Mouse (Mus musculus): Measurements from ENCODE around the gene Htr5a. TPM values are rescaled to one million over a fixed set of nuclear protein-coding genes. Genes with fewer than 3 reads are reported as not detected.

The Htr5a gene
- not detected in 2 replicates for polyA plus RNA-seq (2015; fragmentation: Nextera tagmentation; extraction: Ambion mirVana)

DNA sequence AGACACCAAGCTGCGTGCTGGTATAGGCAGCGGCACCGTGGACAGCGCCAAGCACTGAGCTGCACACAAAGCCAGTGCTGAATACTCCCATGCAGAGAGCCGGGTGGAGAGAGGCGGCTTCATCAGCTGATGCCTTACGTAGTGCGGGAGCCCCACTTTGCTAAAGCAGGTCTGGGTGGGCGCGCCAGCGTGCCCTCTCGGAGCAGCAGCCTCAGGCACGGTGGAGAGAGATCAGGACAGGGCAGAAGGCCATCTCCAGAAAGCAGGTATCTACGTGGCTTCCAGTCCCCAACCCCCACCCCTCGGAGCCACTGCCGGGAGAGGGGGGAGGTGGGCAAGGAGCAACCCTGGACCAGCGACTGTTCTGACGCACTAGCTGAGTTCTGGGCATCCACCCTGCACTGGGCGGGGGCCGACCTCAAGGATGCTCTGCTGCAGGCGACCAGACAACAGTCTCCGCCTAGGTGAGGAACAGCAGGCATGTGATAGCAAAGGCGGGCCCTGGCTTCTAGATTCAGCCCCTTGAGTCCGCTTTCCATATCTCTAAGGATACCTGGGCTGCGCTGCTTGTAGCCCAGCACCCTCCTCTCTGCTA, at the start of gene Htr5a:
Htr5a (plus strand) TSS at position 449 of the 595 bp plus-strand sequence.
- Histone ChIP-seq H3K4me3 (peak within 1 kb of the TSS; percentile 20; the same call in 1 of the 2 replicates), H3K4me2 (peak within 1 kb of the TSS; percentile 50), H3K9me3 (no peaks in the 10 kb centered on the region), H3K36me3 (no peaks in the 10 kb centered on the region), H3K27ac (no peak within 1 kb of the TSS), H3K27me3 (peaks cover 28% of the 10 kb centered on the region), H3K9ac (no peak within 1 kb of the TSS), H3K4me1 (0 out of 2 replicates have a peak, but pooled peaks cover 5% of the 10 kb centered on the region)
- WGBS: 5% methylated on average over 25 of the region's 25 CpGs
- peak; percentile 69; the same call in 1 of the 2 replicates for ATAC-seq (ENCODE audit: insufficient number of reproducible peaks, insufficient read depth, low FRiP score, low TSS enrichment, low read depth)

- H3K4me1 ChIP-seq: peaks cover 12% of the 10 kb centered on the region
- H3K9me3 ChIP-seq: no peaks in the 10 kb centered on the region
- peak overlapping the region; percentile 94 for H3K27ac ChIP-seq
- WGBS: 15% methylated on average over 8 of the region's 8 CpGs
- peaks cover 21% of the 10 kb centered on the region for H3K36me3 ChIP-seq
- no peaks in the 10 kb centered on the region for H3K27me3 ChIP-seq
- no peak for ATAC-seq (ENCODE audit: insufficient number of reproducible peaks, insufficient read depth, low FRiP score, low TSS enrichment, low read depth)
- H3K9ac ChIP-seq: peak overlapping the region; percentile 81
- H3K4me2 ChIP-seq: peak overlapping the region; percentile 61
- H3K4me3 ChIP-seq: peak overlapping the region; percentile 78
These were observed 49.8 kb upstream of the Htr5a start for GRCm38 (mm10) chr5:27792173-27792470.

DNA sequence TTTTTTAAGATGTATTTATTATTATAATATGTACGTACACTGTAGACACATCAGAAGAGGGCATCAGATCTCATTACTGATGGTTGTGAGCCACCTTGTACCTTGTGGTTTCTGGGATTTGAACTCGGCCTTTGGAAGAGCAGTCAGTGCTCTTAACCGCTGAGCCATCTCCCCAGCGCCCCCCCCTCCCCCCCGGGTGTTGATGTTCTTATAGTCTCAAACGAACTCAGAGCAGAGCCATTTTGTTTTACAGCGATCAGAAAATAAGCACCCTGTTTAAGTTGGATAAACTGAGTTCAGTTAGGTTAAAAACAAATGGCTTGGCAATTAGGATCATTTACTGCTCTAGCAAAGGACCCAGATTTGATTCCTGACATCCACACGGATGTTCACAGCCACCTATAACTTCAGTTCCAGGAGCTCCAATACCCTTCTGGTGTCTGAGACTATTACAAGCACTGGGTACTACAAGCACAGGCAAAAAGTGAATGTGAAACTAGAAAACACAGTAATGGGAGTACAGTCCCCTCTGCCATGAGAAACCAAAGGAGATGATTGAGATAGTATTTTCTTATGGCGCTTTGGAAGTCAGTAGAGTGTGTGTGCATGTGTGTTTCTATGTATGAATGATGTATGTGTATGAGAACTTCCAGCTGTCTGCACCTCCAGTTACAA, 49.3 kb upstream of the Htr5a start:
- H3K4me2 ChIP-seq: peak overlapping the region; percentile 61
- H3K4me3 ChIP-seq: peak overlapping the region; percentile 78
- H3K4me1 ChIP-seq: peaks cover 12% of the 10 kb centered on the region
- H3K27ac ChIP-seq: no peak overlapping the region
- WGBS: 45% methylated on average over 9 of the region's 9 CpGs
- ATAC-seq (ENCODE audit: insufficient number of reproducible peaks, insufficient read depth, low FRiP score, low TSS enrichment, low read depth): no peak
- no peak overlapping the region for H3K9ac ChIP-seq
- H3K36me3 ChIP-seq: peaks cover 15% of the 10 kb centered on the region
- H3K27me3 ChIP-seq: no peaks in the 10 kb centered on the region
- H3K9me3 ChIP-seq: no peaks in the 10 kb centered on the region

DNA sequence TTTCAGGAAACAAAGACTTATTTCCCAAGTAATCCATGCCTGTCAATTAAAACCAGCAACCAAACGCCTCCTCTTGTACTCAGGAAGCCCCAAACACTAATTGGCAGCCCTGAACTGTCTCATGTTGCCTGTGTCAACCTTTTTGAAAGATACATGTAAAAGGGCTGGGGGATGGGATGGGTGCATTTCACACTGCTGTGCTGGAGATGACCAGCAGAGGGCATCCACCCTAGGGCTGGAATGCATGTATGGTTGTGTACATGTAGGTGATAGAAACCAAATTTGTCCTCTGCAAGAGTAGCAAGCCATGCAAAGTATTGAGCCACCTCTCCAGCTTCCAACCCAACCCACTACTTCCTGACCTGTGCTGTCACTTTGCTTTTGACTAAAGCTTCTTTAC, 48.0 kb upstream of the Htr5a start:
- no peak for ATAC-seq (ENCODE audit: insufficient number of reproducible peaks, insufficient read depth, low FRiP score, low TSS enrichment, low read depth)
- no peak overlapping the region for H3K4me3 ChIP-seq

GRCm38 (mm10) chr5:27814282-27814681, 27.7 kb upstream of the Htr5a start:
- no peak overlapping the region for H3K9ac ChIP-seq
- H3K4me1 ChIP-seq: no peaks in the 10 kb centered on the region
- H3K27me3 ChIP-seq: no peaks in the 10 kb centered on the region
- H3K36me3 ChIP-seq: no peaks in the 10 kb centered on the region
- no peak for ATAC-seq (ENCODE audit: insufficient number of reproducible peaks, insufficient read depth, low FRiP score, low TSS enrichment, low read depth)
- no peak overlapping the region for H3K27ac ChIP-seq
- no peak overlapping the region for H3K4me3 ChIP-seq
- H3K9me3 ChIP-seq: no peaks in the 10 kb centered on the region
- 84% methylated on average over 2 of the region's 2 CpGs for WGBS
- no peak overlapping the region for H3K4me2 ChIP-seq

More for the DNA sequence above, 48.0 kb upstream of the Htr5a start:
- 7% methylated on average over 1 of the region's 1 CpGs for WGBS
- Histone ChIP-seq H3K9ac (no peak overlapping the region), H3K27me3 (no peaks in the 10 kb centered on the region), H3K36me3 (peaks cover 3% of the 10 kb centered on the region; the same call in 1 of the 2 replicates), H3K27ac (no peak overlapping the region), H3K4me2 (no peak overlapping the region), H3K9me3 (no peaks in the 10 kb centered on the region), H3K4me1 (peaks cover 12% of the 10 kb centered on the region)

DNA sequence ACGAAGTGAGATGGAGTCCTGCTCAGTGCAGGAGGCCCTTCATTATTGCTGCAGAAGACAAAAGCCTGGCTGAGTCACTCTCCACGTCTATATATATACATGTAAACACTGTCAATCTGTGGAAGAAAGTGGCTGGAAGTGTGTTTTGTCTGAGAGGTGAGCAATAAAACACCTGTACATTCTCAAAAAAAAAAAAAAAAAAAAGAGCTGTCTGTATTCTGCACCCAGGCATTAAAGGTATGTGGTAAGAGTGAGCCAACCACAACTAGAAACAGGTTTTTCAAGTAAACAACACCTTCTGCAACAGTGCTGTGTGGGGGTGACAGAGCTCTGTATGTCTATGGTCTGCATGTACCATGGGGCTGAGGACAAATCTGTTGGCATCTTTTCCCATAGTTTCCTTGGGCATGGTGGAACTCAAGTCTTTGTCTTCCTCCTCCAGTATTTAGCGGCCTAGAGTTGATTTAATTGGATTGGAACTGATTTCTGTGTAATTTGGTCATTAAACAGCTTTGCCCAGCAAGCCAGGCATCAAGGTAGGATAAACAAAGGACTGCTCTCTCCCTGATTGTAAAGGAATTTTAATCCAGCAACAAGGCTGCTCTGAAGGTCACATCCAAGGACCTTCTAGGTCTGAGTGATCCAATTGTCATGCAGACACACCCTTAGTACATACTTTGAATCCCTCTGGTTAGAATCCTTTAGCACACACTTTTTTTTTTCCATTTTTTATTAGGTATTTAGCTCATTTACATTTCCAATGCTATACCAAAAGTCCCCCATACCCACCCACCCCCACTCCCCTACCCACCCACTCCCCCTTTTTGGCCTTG, 22.9 kb upstream of the Htr5a start:
- Histone ChIP-seq H3K27ac (no peak overlapping the region), H3K4me1 (no peaks in the 10 kb centered on the region), H3K36me3 (no peaks in the 10 kb centered on the region), H3K9ac (no peak overlapping the region), H3K4me3 (no peak overlapping the region), H3K27me3 (no peaks in the 10 kb centered on the region), H3K4me2 (no peak overlapping the region), H3K9me3 (no peaks in the 10 kb centered on the region)
- WGBS: 52% methylated on average over 3 of the region's 3 CpGs
- ATAC-seq (ENCODE audit: insufficient number of reproducible peaks, insufficient read depth, low FRiP score, low TSS enrichment, low read depth): no peak

- Histone ChIP-seq H3K27me3 (no peaks in the 10 kb centered on the region), H3K27ac (no peak overlapping the region), H3K4me3 (no peak overlapping the region), H3K4me2 (no peak overlapping the region), H3K9me3 (no peaks in the 10 kb centered on the region), H3K9ac (no peak overlapping the region), H3K36me3 (no peaks in the 10 kb centered on the region), H3K4me1 (no peaks in the 10 kb centered on the region)
- WGBS: 54% methylated on average over 6 of the region's 6 CpGs
- no peak for ATAC-seq (ENCODE audit: insufficient number of reproducible peaks, insufficient read depth, low FRiP score, low TSS enrichment, low read depth)
These were observed 20.8 kb upstream of the Htr5a start for GRCm38 (mm10) chr5:27821161-27821560.

DNA sequence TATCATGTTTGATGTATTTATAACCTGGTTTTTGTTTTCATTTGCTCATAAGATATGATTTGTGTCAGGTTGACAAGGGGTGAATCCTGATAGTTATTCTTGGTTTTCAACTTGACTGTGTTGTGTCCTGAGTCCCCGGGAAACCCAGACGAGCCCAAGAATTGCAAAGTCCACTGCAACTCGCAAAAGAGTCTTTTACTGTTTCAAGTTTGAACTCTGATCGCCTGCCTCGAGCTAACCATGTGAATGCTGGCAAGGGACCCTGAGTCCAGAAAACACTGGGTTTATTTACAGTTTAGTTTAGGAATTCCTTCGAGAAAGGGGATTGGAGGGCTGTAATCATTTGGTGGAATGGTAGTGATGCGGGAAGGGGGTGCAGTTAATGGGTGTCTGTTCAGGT, 14.0 kb upstream of the Htr5a start:
- Histone ChIP-seq H3K36me3 (no peaks in the 10 kb centered on the region), H3K4me1 (no peaks in the 10 kb centered on the region), H3K4me3 (no peak overlapping the region), H3K9ac (no peak overlapping the region), H3K27me3 (no peaks in the 10 kb centered on the region), H3K27ac (no peak overlapping the region), H3K4me2 (no peak overlapping the region), H3K9me3 (no peaks in the 10 kb centered on the region)
- no peak for ATAC-seq (ENCODE audit: insufficient number of reproducible peaks, insufficient read depth, low FRiP score, low TSS enrichment, low read depth)
- 80% methylated on average over 7 of the region's 7 CpGs for WGBS

GRCm38 (mm10) chr5:27835096-27835495, 6.9 kb upstream of the Htr5a start:
- ATAC-seq (ENCODE audit: insufficient number of reproducible peaks, insufficient read depth, low FRiP score, low TSS enrichment, low read depth): no peak
- H3K4me1 ChIP-seq: no peaks in the 10 kb centered on the region
- H3K27ac ChIP-seq: no peak overlapping the region
- 73% methylated on average over 2 of the region's 2 CpGs for WGBS
- no peaks in the 10 kb centered on the region for H3K36me3 ChIP-seq
- no peaks in the 10 kb centered on the region for H3K27me3 ChIP-seq
- H3K4me3 ChIP-seq: no peak overlapping the region
- H3K4me2 ChIP-seq: no peak overlapping the region
- no peak overlapping the region for H3K9ac ChIP-seq
- H3K9me3 ChIP-seq: 0 out of 2 replicates have a peak, but pooled peaks cover 4% of the 10 kb centered on the region

- H3K9ac ChIP-seq: no peak overlapping the region
These were observed 3.9 kb upstream of the Htr5a start for GRCm38 (mm10) chr5:27838061-27838460.

DNA sequence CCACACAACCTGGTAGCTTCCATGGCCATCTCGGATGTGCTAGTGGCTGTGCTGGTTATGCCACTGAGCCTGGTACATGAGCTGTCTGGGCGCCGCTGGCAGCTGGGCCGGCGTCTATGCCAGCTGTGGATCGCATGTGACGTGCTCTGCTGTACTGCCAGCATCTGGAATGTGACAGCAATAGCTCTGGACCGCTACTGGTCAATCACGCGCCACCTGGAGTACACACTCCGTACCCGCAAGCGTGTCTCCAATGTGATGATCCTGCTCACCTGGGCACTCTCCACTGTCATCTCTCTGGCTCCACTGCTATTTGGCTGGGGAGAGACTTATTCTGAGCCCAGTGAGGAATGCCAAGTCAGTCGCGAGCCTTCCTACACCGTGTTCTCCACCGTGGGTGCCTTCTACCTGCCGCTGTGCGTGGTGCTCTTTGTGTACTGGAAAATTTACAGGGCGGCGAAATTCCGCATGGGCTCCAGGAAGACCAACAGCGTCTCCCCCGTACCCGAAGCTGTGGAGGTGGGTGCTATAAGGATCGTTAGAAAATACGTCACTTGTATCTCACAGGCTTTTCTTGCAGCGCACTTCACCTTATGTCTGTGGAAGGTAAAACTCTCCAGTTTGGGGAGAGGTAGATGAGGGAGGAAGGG, 847 bp downstream of the Htr5a start:
- Histone ChIP-seq H3K4me1 (0 out of 2 replicates have a peak, but pooled peaks cover 5% of the 10 kb centered on the region), H3K4me2 (no peak overlapping the region), H3K27ac (no peak overlapping the region), H3K9me3 (no peaks in the 10 kb centered on the region), H3K27me3 (peaks cover 28% of the 10 kb centered on the region), H3K4me3 (no peak overlapping the region), H3K9ac (no peak overlapping the region), H3K36me3 (no peaks in the 10 kb centered on the region)
- no peak for ATAC-seq (ENCODE audit: insufficient number of reproducible peaks, insufficient read depth, low FRiP score, low TSS enrichment, low read depth)
- 71% methylated on average over 28 of the region's 28 CpGs for WGBS

More at GRCm38 (mm10) chr5:27838061-27838460, 3.9 kb upstream of the Htr5a start:
- 0 out of 2 replicates have a peak, but pooled peaks cover 5% of the 10 kb centered on the region for H3K4me1 ChIP-seq
- H3K27ac ChIP-seq: no peak overlapping the region
- no peak for ATAC-seq (ENCODE audit: insufficient number of reproducible peaks, insufficient read depth, low FRiP score, low TSS enrichment, low read depth)
- H3K4me3 ChIP-seq: no peak overlapping the region
- H3K27me3 ChIP-seq: peaks cover 22% of the 10 kb centered on the region
- H3K36me3 ChIP-seq: no peaks in the 10 kb centered on the region
- WGBS: 44% methylated on average over 4 of the region's 4 CpGs
- 0 out of 2 replicates have a peak, but pooled peaks cover 4% of the 10 kb centered on the region for H3K9me3 ChIP-seq
- H3K4me2 ChIP-seq: no peak overlapping the region

Measured in embryonic facial prominence, embryonic 13.5 days (tissue).